Mouse (Mus musculus): ENCODE data around the gene Sod1. TPM values are rescaled to one million over a fixed set of nuclear protein-coding genes. Genes with fewer than 3 reads are reported as not detected.
"Not testable (repeated sequence)": the region's sequence is repeated elsewhere in the genome, so short reads cannot be mapped to it uniquely, and the experiment has no call there.

The Sod1 gene
- polyA plus RNA-seq, 1 experiment from 2014 or later = 957 TPM

DNA sequence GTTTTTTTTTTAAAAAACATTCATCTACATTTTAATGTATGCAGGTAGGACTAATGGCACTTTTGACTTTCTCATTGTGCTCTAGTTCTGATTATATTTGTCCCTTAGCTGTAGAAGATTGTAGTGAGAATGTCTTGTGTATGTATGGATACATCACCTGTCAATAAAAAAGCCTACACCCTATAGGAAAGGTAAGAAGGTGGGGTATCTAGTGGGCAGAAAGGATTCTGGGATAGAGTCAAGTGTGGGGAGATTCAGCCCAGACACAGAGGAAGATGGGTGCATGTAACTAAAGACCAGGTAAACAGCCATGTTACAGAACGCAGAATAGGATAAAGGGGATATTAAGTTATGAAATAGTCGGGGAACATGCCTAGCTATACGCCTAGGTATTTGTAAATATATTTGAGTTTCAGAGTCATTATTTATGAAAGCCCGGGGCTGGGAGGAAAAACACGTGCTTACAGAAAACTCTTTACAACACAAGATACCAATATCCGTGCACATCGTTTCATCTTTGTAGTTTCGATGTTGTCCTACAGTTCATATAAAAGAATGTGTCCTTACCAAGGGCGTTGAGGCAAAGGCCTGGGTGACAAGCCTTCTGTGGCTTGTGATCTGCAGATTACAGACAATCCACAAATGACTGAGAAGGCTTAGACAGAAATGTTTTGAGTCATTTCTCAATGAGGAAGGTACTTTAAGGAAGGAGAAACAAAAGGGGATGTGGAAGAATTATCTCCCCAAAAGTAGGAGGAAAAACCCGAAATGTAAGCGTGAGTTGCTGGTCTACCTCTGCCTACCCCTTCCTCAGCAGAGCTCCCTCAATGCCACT, 5.6 kb upstream of the Sod1 start:
- H3K36me3 ChIP-seq = no peaks in the 10 kb centered on the region
- no peaks in the 10 kb centered on the region for H3K27me3 ChIP-seq
- 96% methylated on average over 11 of the region's 11 CpGs for WGBS
- H3K9me3 ChIP-seq = no peaks in the 10 kb centered on the region
- H3K4me2 ChIP-seq = no peak overlapping the region
- no peak for ATAC-seq (ENCODE audit: low FRiP score, low read depth)
- no peak overlapping the region for H3K4me3 ChIP-seq
- H3K4me1 ChIP-seq (replicated peaks) = peaks cover 2% of the 10 kb centered on the region; the same call in 1 of the 2 replicates
- no peak overlapping the region for H3K9ac ChIP-seq
- no peak overlapping the region for H3K27ac ChIP-seq (replicated peaks)

- 89% methylated on average over 5 of the region's 5 CpGs for WGBS
- H3K4me1 ChIP-seq (replicated peaks) = not testable (repeated sequence)
Observed at GRCm38 (mm10) chr16:90215879-90216278, 4.7 kb upstream of the Sod1 start.

DNA sequence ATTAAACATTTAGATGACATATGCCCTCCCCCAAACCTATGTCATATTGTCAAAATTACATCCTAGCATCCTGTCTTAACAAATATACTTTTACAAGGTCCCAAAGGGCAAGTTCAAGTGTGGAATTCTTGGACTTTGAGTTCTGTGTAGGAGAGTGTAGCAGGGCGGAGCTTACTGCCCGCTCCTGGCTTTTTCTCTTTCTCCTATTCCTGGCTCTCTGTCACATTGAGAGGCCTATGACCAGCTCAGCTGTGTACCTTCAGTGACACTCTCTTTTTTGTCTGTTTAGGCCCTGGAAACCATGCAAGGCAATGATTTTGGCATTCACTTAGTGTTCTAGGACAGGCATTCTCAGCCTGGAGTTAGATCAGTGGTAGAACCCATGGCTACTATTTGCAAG, 4.1 kb upstream of the Sod1 start:
- Histone ChIP-seq H3K36me3 (no peaks in the 10 kb centered on the region), H3K27ac (replicated peaks) (no peak overlapping the region), H3K9me3 (no peaks in the 10 kb centered on the region), H3K4me1 (replicated peaks) (peaks cover 5% of the 10 kb centered on the region), H3K4me2 (no peak overlapping the region), H3K9ac (no peak overlapping the region), H3K27me3 (no peaks in the 10 kb centered on the region), H3K4me3 (no peak overlapping the region)
- no peak for ATAC-seq (ENCODE audit: low FRiP score, low read depth)
- WGBS = 95% methylated on average over 2 of the region's 2 CpGs

More at GRCm38 (mm10) chr16:90215879-90216278, 4.7 kb upstream of the Sod1 start:
- H3K4me3 ChIP-seq; H3K4me2 ChIP-seq; H3K9ac ChIP-seq; H3K27me3 ChIP-seq; H3K9me3 ChIP-seq; H3K27ac ChIP-seq (replicated peaks); ATAC-seq (ENCODE audit: low FRiP score, low read depth); H3K36me3 ChIP-seq: not testable (repeated sequence)

- no peak overlapping the region for H3K27ac ChIP-seq (replicated peaks)
- H3K9me3 ChIP-seq = no peaks in the 10 kb centered on the region
- 11% methylated on average over 3 of the region's 3 CpGs for WGBS
Observed at GRCm38 (mm10) chr16:90217356-90217755, 3.2 kb upstream of the Sod1 start.

GRCm38 (mm10) chr16:90217926-90218325, 2.6 kb upstream of the Sod1 start:
- H3K27ac ChIP-seq (replicated peaks) = no peak overlapping the region
- peaks cover 19% of the 10 kb centered on the region for H3K4me1 ChIP-seq (replicated peaks)
- no peaks in the 10 kb centered on the region for H3K27me3 ChIP-seq
- no peak overlapping the region for H3K4me2 ChIP-seq
- ATAC-seq (ENCODE audit: low FRiP score, low read depth) = no peak
- no peaks in the 10 kb centered on the region for H3K9me3 ChIP-seq
- 70% methylated on average over 4 of the region's 4 CpGs for WGBS
- H3K4me3 ChIP-seq = no peak overlapping the region
- no peaks in the 10 kb centered on the region for H3K36me3 ChIP-seq
- no peak overlapping the region for H3K9ac ChIP-seq

More at GRCm38 (mm10) chr16:90217356-90217755, 3.2 kb upstream of the Sod1 start:
- H3K9ac ChIP-seq = no peak overlapping the region
- peaks cover 14% of the 10 kb centered on the region for H3K4me1 ChIP-seq (replicated peaks)
- no peak overlapping the region for H3K4me2 ChIP-seq
- no peak overlapping the region for H3K4me3 ChIP-seq
- no peaks in the 10 kb centered on the region for H3K27me3 ChIP-seq
- no peak for ATAC-seq (ENCODE audit: low FRiP score, low read depth)
- no peaks in the 10 kb centered on the region for H3K36me3 ChIP-seq

GRCm38 (mm10) chr16:90219445-90219844, 1.1 kb upstream of the Sod1 start:
- not testable (repeated sequence) for H3K27me3 ChIP-seq; ATAC-seq (ENCODE audit: low FRiP score, low read depth); H3K9ac ChIP-seq; H3K27ac ChIP-seq (replicated peaks); H3K36me3 ChIP-seq; H3K9me3 ChIP-seq
- peaks cover 31% of the 10 kb centered on the region for H3K4me1 ChIP-seq (replicated peaks)
- 65% methylated on average over 4 of the region's 4 CpGs for WGBS
- H3K4me2 ChIP-seq = peak overlapping the region; percentile 88; the same call in 1 of the 2 replicates
- H3K4me3 ChIP-seq = 0 out of 2 replicates have a peak overlapping the region, but pooled peaks have one; percentile 92

DNA sequence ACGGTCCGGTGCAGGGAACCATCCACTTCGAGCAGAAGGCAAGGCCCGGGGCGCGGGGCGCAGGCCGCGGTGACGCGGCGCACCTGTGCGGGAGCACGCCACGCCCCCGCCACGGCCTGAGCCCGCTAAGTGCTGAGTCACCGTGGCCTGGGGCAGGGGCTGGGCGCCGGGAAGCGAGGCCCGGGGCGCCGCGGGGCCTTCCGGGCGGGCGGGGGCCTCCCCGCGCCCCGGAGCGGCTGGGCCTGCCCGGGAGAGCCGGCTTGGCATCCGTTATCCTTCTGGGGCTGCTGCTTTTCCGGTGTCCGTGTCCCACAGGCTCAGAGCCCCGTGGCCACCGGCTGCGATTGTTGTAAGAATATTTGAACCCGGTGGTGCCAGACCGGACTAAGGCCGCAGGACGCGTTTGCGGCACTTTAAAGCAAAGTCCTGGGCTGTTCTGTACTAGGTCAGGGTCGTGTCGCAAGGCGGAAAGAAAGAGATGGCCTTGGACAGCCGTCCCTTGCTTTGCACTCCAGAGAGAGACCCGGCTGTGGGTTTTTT, 408 bp downstream of the Sod1 start:
- Histone ChIP-seq H3K4me3 (peak overlapping the region; percentile 92), H3K27ac (replicated peaks) (peak overlapping the region; percentile 95)

DNA sequence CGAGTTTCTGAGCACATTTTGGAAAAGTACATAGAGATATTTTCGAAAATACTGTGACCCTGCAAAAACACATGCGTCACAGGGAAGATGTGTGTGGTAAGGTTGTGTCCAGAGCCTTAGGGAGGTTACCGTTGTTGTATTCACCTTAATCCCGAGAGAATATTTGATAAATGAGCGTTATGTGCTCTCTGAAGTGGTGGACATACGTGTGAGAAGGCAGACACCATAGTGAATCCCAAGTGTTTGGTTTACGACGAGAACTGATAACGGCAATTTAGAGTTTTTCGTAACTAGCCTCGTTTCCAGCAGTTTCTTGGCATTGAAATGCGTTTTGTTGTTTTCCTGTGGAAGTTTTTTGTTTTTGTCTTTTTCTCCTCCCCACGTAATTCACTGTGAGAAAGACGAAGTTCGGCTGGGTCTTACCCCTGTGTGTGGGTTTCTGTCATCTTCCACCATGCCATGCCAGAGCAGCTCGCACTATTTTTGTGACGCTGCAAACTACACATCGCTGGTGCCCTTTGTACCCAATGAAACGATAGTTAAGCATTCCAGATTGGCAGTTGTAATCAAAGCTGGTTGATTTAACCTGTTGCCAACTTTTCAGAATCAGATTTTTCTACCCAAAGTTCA, 1.0 kb downstream of the Sod1 start:
- Histone ChIP-seq H3K27me3 (no peaks in the 10 kb centered on the region), H3K9ac (peak overlapping the region; percentile 90), H3K4me1 (replicated peaks) (peaks cover 31% of the 10 kb centered on the region), H3K36me3 (peaks cover 25% of the 10 kb centered on the region), H3K27ac (replicated peaks) (peak overlapping the region; percentile 95), H3K4me3 (peak overlapping the region; percentile 92), H3K4me2 (peak overlapping the region; percentile 88), H3K9me3 (no peaks in the 10 kb centered on the region)
- no peak for ATAC-seq (ENCODE audit: low FRiP score, low read depth)
- WGBS = 3% methylated on average over 20 of the region's 20 CpGs

More for the DNA sequence above, 408 bp downstream of the Sod1 start:
- H3K9me3 ChIP-seq = no peaks in the 10 kb centered on the region
- peaks cover 31% of the 10 kb centered on the region for H3K4me1 ChIP-seq (replicated peaks)
- no peaks in the 10 kb centered on the region for H3K27me3 ChIP-seq
- peak overlapping the region; percentile 88 for H3K4me2 ChIP-seq
- peak; percentile 80 for ATAC-seq (ENCODE audit: low FRiP score, low read depth)
- peak overlapping the region; percentile 90 for H3K9ac ChIP-seq
- WGBS = under 1% methylated on average over 38 of the region's 52 CpGs
- H3K36me3 ChIP-seq = peaks cover 21% of the 10 kb centered on the region

DNA sequence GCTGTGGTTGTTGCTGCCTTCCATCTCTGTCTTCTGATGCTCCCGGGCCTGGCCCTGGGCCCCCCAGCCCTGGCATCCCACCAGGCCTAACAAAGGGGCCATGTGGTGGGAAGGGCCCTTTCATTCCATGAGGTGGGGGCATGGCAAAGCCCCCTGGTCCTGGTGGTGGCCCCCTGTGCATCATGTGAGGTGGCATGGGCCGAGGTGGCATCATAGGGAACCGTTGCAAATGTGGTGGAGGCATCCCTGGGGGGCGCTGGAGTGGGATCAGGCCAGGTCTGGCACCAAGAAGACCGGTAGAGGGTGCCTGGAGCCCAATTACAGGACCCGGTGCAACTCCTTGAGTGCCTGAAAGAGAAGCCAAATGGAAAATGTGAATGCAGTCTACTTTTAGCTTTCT, 9.3 kb downstream of the Sod1 start:
- Histone ChIP-seq H3K9ac (no peak overlapping the region), H3K27me3 (no peaks in the 10 kb centered on the region), H3K9me3 (no peaks in the 10 kb centered on the region), H3K27ac (replicated peaks) (no peak overlapping the region), H3K4me3 (no peak overlapping the region), H3K4me2 (no peak overlapping the region), H3K4me1 (replicated peaks) (no peaks in the 10 kb centered on the region), H3K36me3 (peaks cover 34% of the 10 kb centered on the region)
- peak; percentile 54; the same call in 1 of the 2 replicates for ATAC-seq (ENCODE audit: low FRiP score, low read depth)
- WGBS = 88% methylated on average over 6 of the region's 6 CpGs

GRCm38 (mm10) chr16:90231302-90231701, 10.7 kb downstream of the Sod1 start:
- ATAC-seq (ENCODE audit: low FRiP score, low read depth) = no peak
- H3K4me2 ChIP-seq = no peak overlapping the region
- WGBS = 89% methylated on average over 7 of the region's 7 CpGs

GRCm38 (mm10) chr16:90233702-90234101, 13.1 kb downstream of the Sod1 start:
- ATAC-seq (ENCODE audit: low FRiP score, low read depth) = no peak
- H3K27me3 ChIP-seq = no peaks in the 10 kb centered on the region
- no peaks in the 10 kb centered on the region for H3K9me3 ChIP-seq
- peaks cover 14% of the 10 kb centered on the region for H3K36me3 ChIP-seq
- H3K9ac ChIP-seq = no peak overlapping the region
- H3K4me1 ChIP-seq (replicated peaks) = no peaks in the 10 kb centered on the region
- no peak overlapping the region for H3K4me3 ChIP-seq
- no peak overlapping the region for H3K27ac ChIP-seq (replicated peaks)
- no peak overlapping the region for H3K4me2 ChIP-seq
- WGBS = 96% methylated on average over 10 of the region's 10 CpGs

More at GRCm38 (mm10) chr16:90231302-90231701, 10.7 kb downstream of the Sod1 start:
- no peak overlapping the region for H3K4me3 ChIP-seq
- no peaks in the 10 kb centered on the region for H3K27me3 ChIP-seq
- peaks cover 27% of the 10 kb centered on the region for H3K36me3 ChIP-seq
- no peaks in the 10 kb centered on the region for H3K9me3 ChIP-seq
- H3K27ac ChIP-seq (replicated peaks) = no peak overlapping the region
- no peak overlapping the region for H3K9ac ChIP-seq
- no peaks in the 10 kb centered on the region for H3K4me1 ChIP-seq (replicated peaks)

- Histone ChIP-seq H3K4me1 (replicated peaks) (no peaks in the 10 kb centered on the region), H3K4me2 (no peak overlapping the region), H3K36me3 (peaks cover 17% of the 10 kb centered on the region), H3K4me3 (no peak overlapping the region), H3K9ac (no peak overlapping the region), H3K27ac (replicated peaks) (no peak overlapping the region), H3K9me3 (no peaks in the 10 kb centered on the region), H3K27me3 (no peaks in the 10 kb centered on the region)
- WGBS = 78% methylated on average over 6 of the region's 6 CpGs
- ATAC-seq (ENCODE audit: low FRiP score, low read depth) = no peak
Observed at GRCm38 (mm10) chr16:90234617-90235016, 14.1 kb downstream of the Sod1 start.
